Mouse (Mus musculus) spleen, adult 2 months (tissue): ENCODE data around the gene Soat2. TPM values are rescaled to one million over a fixed set of nuclear protein-coding genes. Genes with fewer than 3 reads are reported as not detected.

Source experiments
- DNase-seq, 2 experiments: peaks; one replicate each; pipeline versions ENCODE4 v3.0.0 to v3.0.0-alpha.2; 2012 to 2021; ENCODE audit warnings: low spot score in 2 of 2, low read depth in 1 of 2
- H3K27ac ChIP-seq: fragments of 200-500 bp; 2 replicates; pipeline ENCODE4 v1.5.1; 2012; ENCODE audit warnings: low read length, inconsistent platforms; ENCODE audit not compliant: insufficient read depth
- H3K27me3 ChIP-seq: fragments of 200-500 bp; 2 replicates; pipeline ENCODE4 v1.6.1; 2012; ENCODE audit warnings: mild to moderate bottlenecking, moderate library complexity, low read length, inconsistent platforms; ENCODE audit not compliant: control insufficient read depth, insufficient read depth
- H3K36me3 ChIP-seq: fragments of 200-500 bp; 2 replicates; pipeline ENCODE4 v1.6.1; 2012; ENCODE audit warnings: mild to moderate bottlenecking, low read length, inconsistent platforms; ENCODE audit not compliant: control insufficient read depth, insufficient read depth
- H3K4me1 ChIP-seq: fragments of 200-500 bp; 2 replicates; pipeline ENCODE4 v1.6.1; 2011; ENCODE audit warnings: inconsistent platforms; ENCODE audit not compliant: control insufficient read depth, insufficient read depth, insufficient read length
- H3K4me3 ChIP-seq: fragments of 200-500 bp; 2 replicates; pipeline ENCODE4 v1.5.1; 2011; ENCODE audit warnings: mild to moderate bottlenecking, inconsistent platforms; ENCODE audit not compliant: insufficient read depth, insufficient read length; ENCODE audit errors: extremely low read depth
- CTCF ChIP-seq: fragments of 200-500 bp; IDR thresholded peaks from 2 replicates; pipeline ENCODE4 v1.5.1; 2011; ENCODE audit warnings: mild to moderate bottlenecking, inconsistent platforms; ENCODE audit not compliant: insufficient read depth, insufficient read length, insufficient replicate concordance; ENCODE audit errors: extremely low read depth
- POLR2A ChIP-seq: fragments of 200-500 bp; IDR thresholded peaks from 2 replicates; pipeline ENCODE4 v1.6.1; 2011; ENCODE audit warnings: low read depth, low read length, inconsistent platforms
- WGBS: fragments of 180-500 bp; shearing (Covaris S2); methylation state at CpG from one replicate; pipeline ENCODE4 v1.1.7; 2018; 5-methylcytosine and 5-hydroxymethylcytosine counted together
- polyA plus RNA-seq: library from polyadenylated mRNA; depleted of rRNA; stranded (reverse); fragments of >200 nt; gene quantifications from 2 replicates; pipeline ENCODE4 v1.2.3, GENCODE M21; 2012

Soat2 gene
- polyA plus RNA-seq, 1 experiment, result 3.2 TPM

DNA sequence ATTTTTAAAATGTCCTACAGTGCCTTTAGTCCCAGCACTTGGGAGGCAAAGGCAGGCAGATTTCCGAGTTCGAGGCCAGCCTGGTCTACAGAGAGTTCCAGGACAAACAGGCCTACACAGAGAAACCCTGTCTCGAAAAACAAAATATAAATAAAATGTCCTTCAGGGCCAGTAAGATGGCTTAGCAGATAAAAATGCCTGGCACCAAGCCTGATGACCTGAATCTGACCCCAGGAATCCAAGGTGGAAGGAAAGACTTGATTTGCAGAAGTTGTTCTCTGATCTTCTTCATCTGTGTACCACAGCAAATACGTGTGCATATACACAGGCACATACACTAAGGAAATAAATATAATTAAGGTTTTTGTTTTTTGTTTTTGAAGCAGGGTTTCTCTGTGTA, 45.0 kb downstream of the Soat2 start:
- no peak overlapping the region for H3K4me3 ChIP-seq
- 76% methylated on average over 4 of the region's 4 CpGs for WGBS
- H3K36me3 ChIP-seq, result no peaks in the 10 kb centered on the region
- no peak overlapping the region for H3K27ac ChIP-seq
- no peak for DNase-seq
- H3K4me1 ChIP-seq, result peaks cover 3% of the 10 kb centered on the region; the same call in 1 of the 2 replicates
- TF ChIP-seq CTCF, result no peak
- TF ChIP-seq POLR2A, result no peak
- no peaks in the 10 kb centered on the region for H3K27me3 ChIP-seq

GRCm38 (mm10) chr15:102198841-102199240, 48.5 kb downstream of the Soat2 start:
- DNase-seq, result no peak

DNA sequence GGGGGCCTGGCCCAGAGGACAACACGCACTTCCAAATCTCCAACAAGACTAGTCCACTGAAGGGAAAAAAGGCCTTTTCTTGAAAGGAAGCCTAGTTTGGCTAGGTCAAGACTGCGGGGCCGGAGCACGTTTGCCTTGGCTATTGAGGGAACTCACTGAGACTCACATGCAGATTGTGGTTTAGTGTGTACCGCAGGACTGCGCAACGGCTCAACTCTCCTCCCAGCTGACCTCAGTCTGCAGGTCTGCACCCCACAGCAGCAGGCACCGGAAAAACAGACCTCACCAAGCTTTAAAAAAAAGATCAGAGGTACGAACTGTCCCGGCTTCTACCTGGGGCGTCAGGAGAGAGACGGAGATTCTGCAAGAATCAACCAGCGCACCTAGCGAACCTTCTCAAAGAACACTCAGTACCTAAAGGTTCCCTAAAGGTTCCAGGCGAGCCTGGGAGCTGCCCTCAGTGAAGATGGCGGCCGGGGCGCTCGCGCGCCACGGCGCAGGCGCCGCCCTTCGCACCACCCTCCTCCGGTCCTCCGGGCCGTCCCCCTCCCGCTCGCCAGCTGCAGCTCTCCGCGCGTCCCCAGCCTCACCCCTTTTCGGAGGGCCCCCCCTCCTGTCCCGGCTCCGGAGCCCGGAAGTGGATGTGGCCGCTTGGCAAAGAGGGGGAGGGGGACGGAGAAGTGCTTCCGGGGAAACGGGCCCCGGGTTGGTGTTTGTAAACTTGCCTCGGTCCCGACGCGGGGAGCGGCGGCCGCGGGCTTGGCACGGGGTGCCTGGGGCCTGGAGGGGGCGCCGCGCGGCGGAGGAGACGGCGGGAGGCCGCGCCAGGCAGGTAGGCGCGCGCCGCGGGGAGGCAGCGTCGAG, 52.9 kb downstream of the Soat2 start, which contains the start of gene Zfp740:
Gene Zfp740, plus strand, starts transcription at position 279 of the 864 bp plus-strand sequence.
- 1% methylated on average over 64 of the region's 68 CpGs for WGBS
- H3K27ac ChIP-seq, result peak within 1 kb of the TSS; percentile 98
- H3K4me1 ChIP-seq, result peaks cover 19% of the 10 kb centered on the region; the same call in 1 of the 2 replicates
- no peaks in the 10 kb centered on the region for H3K27me3 ChIP-seq
- H3K36me3 ChIP-seq, result peaks cover 12% of the 10 kb centered on the region
- DNase-seq, result peak; percentile 88 to 96
- peak within 1 kb of the TSS; percentile 61 for H3K4me3 ChIP-seq
- TF ChIP-seq POLR2A, result no peak; the same call in 1 of the 2 replicates
- no peak for TF ChIP-seq CTCF

More at GRCm38 (mm10) chr15:102198841-102199240, 48.5 kb downstream of the Soat2 start:
- H3K27ac ChIP-seq, result no peak overlapping the region
- peaks cover 4% of the 10 kb centered on the region; the same call in 1 of the 2 replicates for H3K4me1 ChIP-seq
- H3K4me3 ChIP-seq, result no peak overlapping the region
- WGBS, result 85% methylated on average over 4 of the region's 4 CpGs
- H3K36me3 ChIP-seq, result no peaks in the 10 kb centered on the region
- TF ChIP-seq POLR2A, result no peak
- TF ChIP-seq CTCF, result no peak
- no peaks in the 10 kb centered on the region for H3K27me3 ChIP-seq

- Histone ChIP-seq H3K27ac (peak overlapping the region; percentile 98), H3K27me3 (no peaks in the 10 kb centered on the region), H3K36me3 (peaks cover 14% of the 10 kb centered on the region), H3K4me1 (peaks cover 25% of the 10 kb centered on the region; the same call in 1 of the 2 replicates), H3K4me3 (peak overlapping the region; percentile 61)
- WGBS, result 0% methylated on average over 35 of the region's 72 CpGs
- peak in 1 of 2 experiments; percentile 57 for DNase-seq
- TF ChIP-seq CTCF (no peak), POLR2A (no peak)
Observed at GRCm38 (mm10) chr15:102203835-102204381, 53.6 kb downstream of the Soat2 start.

- TF ChIP-seq POLR2A, result no peak
- no peak for TF ChIP-seq CTCF
- H3K27me3 ChIP-seq, result no peaks in the 10 kb centered on the region
- WGBS, result 80% methylated on average over 19 of the region's 19 CpGs
Observed at GRCm38 (mm10) chr15:102204674-102205505, 54.6 kb downstream of the Soat2 start, which contains the start of gene Csad. TSS of gene Csad (minus strand) at chr15:102204724.

GRCm38 (mm10) chr15:102205779-102206178, 55.5 kb downstream of the Soat2 start:
- no peaks in the 10 kb centered on the region for H3K27me3 ChIP-seq
- peaks cover 27% of the 10 kb centered on the region for H3K36me3 ChIP-seq
- H3K27ac ChIP-seq, result no peak overlapping the region
- 57% methylated on average over 8 of the region's 8 CpGs for WGBS
- no peak for DNase-seq
- TF ChIP-seq POLR2A (no peak), CTCF (no peak)
- no peak overlapping the region for H3K4me3 ChIP-seq
- peaks cover 27% of the 10 kb centered on the region; the same call in 1 of the 2 replicates for H3K4me1 ChIP-seq

More at GRCm38 (mm10) chr15:102204674-102205505, 54.6 kb downstream of the Soat2 start, which contains the start of gene Csad:
- peak within 1 kb of the TSS; percentile 61 for H3K4me3 ChIP-seq
- H3K27ac ChIP-seq, result peak within 1 kb of the TSS; percentile 98
- peaks cover 27% of the 10 kb centered on the region; the same call in 1 of the 2 replicates for H3K4me1 ChIP-seq
- peaks cover 20% of the 10 kb centered on the region for H3K36me3 ChIP-seq
- DNase-seq, result no peak
